Mouse (Mus musculus) left cerebral cortex, postnatal 36 days (tissue): ENCODE data around the gene Spata32. TPM values are rescaled to one million over a fixed set of nuclear protein-coding genes. Genes with fewer than 3 reads are reported as not detected.
"Not testable (repeated sequence)": the region's sequence is repeated elsewhere in the genome, so short reads cannot be mapped to it uniquely, and the experiment has no call there.

ENCODE experiments used
- DNase-seq, 2 experiments: peaks; one replicate each; pipeline ENCODE4 v3.0.0; 2021 to 2022; ENCODE audit warnings: low spot score in 2 of 2, mixed read lengths in 1 of 2
- intact Hi-C: fragments of 180-260 bp; cut with DNase I; formaldehyde crosslinking; loops from one replicate; pipeline ENCODE4 v1.15.1; 2025
- total RNA-seq, 2 experiments: library from RNA; stranded (reverse); gene quantifications; 2 replicates each; pipeline ENCODE4 v1.2.3; 2021

Gene Spata32
- total RNA-seq, 2 experiments from 2014 or later = 2.0 to 2.4 TPM

- intact Hi-C loops = no loop called here
These were observed 29.4 kb upstream of the Spata32 start for GRCm38 (mm10) chr11:103247504-103248177.

GRCm38 (mm10) chr11:103246731-103247290 lies 28.6 kb upstream of the Spata32 start:
- DNase-seq = no peak
- intact Hi-C loops = no loop called here

More at GRCm38 (mm10) chr11:103247504-103248177, 29.4 kb upstream of the Spata32 start:
- DNase-seq = peak; percentile 69 to 78

- peak; percentile 33 for DNase-seq
- intact Hi-C loops = no loop called here
These were observed 28.0 kb upstream of the Spata32 start for GRCm38 (mm10) chr11:103246081-103246730.

- no peak for DNase-seq
- intact Hi-C loops = no loop called here
These were observed 26.6 kb upstream of the Spata32 start for GRCm38 (mm10) chr11:103244856-103245255.

GRCm38 (mm10) chr11:103240740-103241139 lies 22.5 kb upstream of the Spata32 start:
- no peak for DNase-seq
- intact Hi-C loops = no loop called here

GRCm38 (mm10) chr11:103237757-103238156 lies 19.5 kb upstream of the Spata32 start:
- intact Hi-C loops = no loop called here

GRCm38 (mm10) chr11:103236903-103237302 lies 18.7 kb upstream of the Spata32 start:
- intact Hi-C loops = no loop called here
- no peak for DNase-seq

More at GRCm38 (mm10) chr11:103237757-103238156, 19.5 kb upstream of the Spata32 start:
- no peak for DNase-seq

- intact Hi-C loops = no loop called here
- DNase-seq = no peak
These were observed 18.2 kb upstream of the Spata32 start for GRCm38 (mm10) chr11:103236431-103236830.

- intact Hi-C loops = no loop called here
- no peak for DNase-seq
These were observed 17.5 kb upstream of the Spata32 start for GRCm38 (mm10) chr11:103235702-103236101.

- DNase-seq = no peak
- intact Hi-C loops = loop anchor here (5.0 kb wide), 2 partner anchors 33 to 67 kb away; partner anchors contain the start of gene Map3k14
These were observed 16.2 kb upstream of the Spata32 start for GRCm38 (mm10) chr11:103234447-103234846.

- intact Hi-C loops = loop anchor here (2.0 to 5.0 kb wide), 3 partner anchors 34 to 94 kb away; partner anchors contain the start of gene Map3k14
- peak; percentile 63 to 71 for DNase-seq
These were observed 14.7 kb upstream of the Spata32 start for GRCm38 (mm10) chr11:103232966-103233365.

- intact Hi-C loops = loop anchor here (5.0 kb wide), 2 partner anchors 36 to 64 kb away; partner anchors contain the start of gene Map3k14
- no peak for DNase-seq
These were observed 13.1 kb upstream of the Spata32 start for GRCm38 (mm10) chr11:103231367-103231766.

GRCm38 (mm10) chr11:103230626-103231025 lies 12.4 kb upstream of the Spata32 start:
- intact Hi-C loops = loop anchor here (5.0 kb wide), 2 partner anchors 37 to 63 kb away; partner anchors contain the start of gene Map3k14
- DNase-seq = no peak

- intact Hi-C loops = loop anchor here (5.0 kb wide), 2 partner anchors 38 to 62 kb away; partner anchors contain the start of gene Map3k14
- DNase-seq = no peak
These were observed 11.4 kb upstream of the Spata32 start for GRCm38 (mm10) chr11:103229608-103230007.

- DNase-seq = no peak
These were observed 5.8 kb upstream of the Spata32 start for GRCm38 (mm10) chr11:103223951-103224456.

GRCm38 (mm10) chr11:103223444-103223843 lies 5.2 kb upstream of the Spata32 start:
- intact Hi-C loops = no loop called here
- peak in 1 of 2 experiments; percentile 53 for DNase-seq

More at GRCm38 (mm10) chr11:103223951-103224456, 5.8 kb upstream of the Spata32 start:
- intact Hi-C loops = no loop called here

- DNase-seq, intact Hi-C loops: not testable (repeated sequence)
These were observed 4.5 kb upstream of the Spata32 start for GRCm38 (mm10) chr11:103222718-103223117.

GRCm38 (mm10) chr11:103221437-103221836 lies 3.2 kb upstream of the Spata32 start:
- intact Hi-C loops = no loop called here
- DNase-seq = no peak

- DNase-seq = no peak
- intact Hi-C loops = loop anchor here (2.0 kb wide), 1 partner anchor 21 kb away; no protein-coding TSS in a partner anchor
These were observed 1.8 kb upstream of the Spata32 start for GRCm38 (mm10) chr11:103219995-103220394.

- intact Hi-C loops = loop anchor here (2.0 kb wide), 1 partner anchor 20 kb away; no protein-coding TSS in a partner anchor
- DNase-seq = no peak
These were observed 1.0 kb upstream of the Spata32 start for GRCm38 (mm10) chr11:103219259-103219658.
